Mouse (Mus musculus) embryonic facial prominence, embryonic 11.5 days (tissue): Measurements from ENCODE around the gene Psmc3ip. TPM values are rescaled to one million over a fixed set of nuclear protein-coding genes. Genes with fewer than 3 reads are reported as not detected.

Experiments
- ATAC-seq: fragments of 200-750 bp; cut with Nextera tagmentation; replicated peaks from 2 replicates; pipeline ENCODE4 v1.8.0; 2017; ENCODE audit warnings: low read depth; ENCODE audit not compliant: insufficient number of reproducible peaks, low FRiP score, low TSS enrichment
- DNase-seq: peaks from one replicate; pipeline ENCODE4 v3.0.0-alpha.2; 2015; ENCODE audit warnings: low spot score
- H3K27ac ChIP-seq: fragments of 300-500 bp; sonication (generic); replicated peaks from 2 replicates; pipeline ENCODE4 v1.5.1; 2014; ENCODE audit warnings: mild to moderate bottlenecking, low read depth, low read length, control low read depth
- H3K27me3 ChIP-seq: fragments of 300-500 bp; sonication (generic); 2 replicates; pipeline ENCODE4 v1.6.1; 2014; ENCODE audit warnings: mild to moderate bottlenecking, low read length, moderate library complexity, mixed read lengths; ENCODE audit not compliant: control insufficient read depth, insufficient read depth
- H3K36me3 ChIP-seq: fragments of 300-500 bp; sonication (generic); replicated peaks from 2 replicates; pipeline ENCODE4 v1.6.1; 2014; ENCODE audit warnings: low read depth, mild to moderate bottlenecking, low read length, moderate library complexity, mixed read lengths; ENCODE audit not compliant: control insufficient read depth, insufficient read depth
- H3K4me1 ChIP-seq: fragments of 300-500 bp; sonication (generic); 2 replicates; pipeline ENCODE4 v1.6.1; 2014; ENCODE audit warnings: low read length, mixed read lengths; ENCODE audit not compliant: control insufficient read depth, insufficient read depth
- H3K4me2 ChIP-seq: fragments of 300-500 bp; sonication (generic); 2 replicates; pipeline ENCODE4 v1.6.1; 2014; ENCODE audit warnings: low read depth, mild to moderate bottlenecking, control low read depth, low read length, moderate library complexity
- H3K4me3 ChIP-seq: fragments of 300-500 bp; sonication (generic); 2 replicates; pipeline ENCODE4 v1.5.1; 2014; ENCODE audit warnings: low read depth, low read length, control low read depth
- H3K9ac ChIP-seq: fragments of 300-500 bp; sonication (generic); replicated peaks from 2 replicates; pipeline ENCODE4 v1.6.1; 2014; ENCODE audit warnings: mild to moderate bottlenecking, control low read depth, low read length
- H3K9me3 ChIP-seq: fragments of 300-500 bp; sonication (generic); replicated peaks from 2 replicates; pipeline ENCODE4 v1.6.1; 2016; ENCODE audit warnings: mild to moderate bottlenecking, low read length, inconsistent platforms, mixed read lengths; ENCODE audit not compliant: control insufficient read depth
- WGBS: fragments of 180-500 bp; shearing (Covaris S2); extraction: QIAGEN DNeasy Blood & Tissue Kit; methylation state at CpG from one replicate; pipeline ENCODE4 v1.1.7; 2014; 5-methylcytosine and 5-hydroxymethylcytosine counted together
- polyA plus RNA-seq: library from polyadenylated mRNA; unstranded; fragments of >200 nt; fragmentation: Nextera tagmentation; extraction: Ambion mirVana; gene quantifications from 2 replicates; pipeline ENCODE4 v1.2.1, GENCODE M21; 2014

Gene Psmc3ip
- polyA plus RNA-seq, 1 experiment from 2014 or later = 62.4 TPM

DNA sequence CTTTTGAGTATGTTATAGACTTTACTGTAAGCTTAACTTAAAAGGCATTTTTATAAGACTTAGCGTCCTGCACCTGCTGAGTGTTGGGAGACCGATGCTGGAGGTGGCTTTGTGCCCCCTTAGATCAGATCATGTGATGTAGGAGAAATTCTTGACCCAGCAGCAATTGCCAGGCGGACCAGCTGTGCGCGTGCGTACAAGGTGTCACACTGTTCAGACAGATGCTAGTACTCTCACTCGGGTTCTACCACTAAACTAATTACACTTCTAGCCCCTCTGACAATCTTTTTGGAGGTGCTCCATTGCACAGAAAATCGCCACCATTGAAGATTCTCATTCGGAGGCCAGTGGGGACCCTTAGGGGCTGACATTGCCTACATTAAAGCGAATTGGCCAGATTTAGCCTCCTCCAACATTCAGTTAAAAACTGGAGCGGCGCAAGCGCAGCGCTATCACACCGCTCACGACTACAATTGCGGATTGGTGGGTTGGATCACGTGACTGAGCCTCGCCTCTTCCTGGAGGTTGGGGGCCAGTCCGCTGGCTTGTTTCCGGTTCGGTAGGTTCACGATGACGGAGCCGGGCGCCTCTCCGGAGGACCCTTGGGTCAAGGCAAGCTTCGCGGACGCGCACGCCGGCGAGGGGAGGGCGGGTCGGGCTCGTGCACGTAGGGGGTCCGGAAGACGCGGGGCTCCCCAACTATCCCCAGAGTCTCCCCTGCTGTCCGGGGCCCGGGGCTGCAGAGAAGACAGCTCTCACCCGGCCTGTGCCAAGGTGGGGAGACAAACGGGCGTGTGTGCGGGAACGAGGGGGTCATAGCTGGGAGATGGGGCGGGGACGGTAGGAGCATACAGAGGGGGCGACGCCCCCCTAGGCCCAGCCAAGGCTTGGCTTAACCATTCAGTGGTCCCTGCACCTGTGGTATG is 8.2 kb downstream of the Psmc3ip start, which contains the start of gene Mlx:
Mlx (plus strand) TSS at position 522 of the 926 bp plus-strand sequence.
- H3K27me3 ChIP-seq = no peaks in the 10 kb centered on the region
- H3K36me3 ChIP-seq = peaks cover 2% of the 10 kb centered on the region
- H3K27ac ChIP-seq = peak within 1 kb of the TSS; percentile 43; the same call in 1 of the 2 replicates
- H3K9ac ChIP-seq = peak within 1 kb of the TSS; percentile 80
- H3K9me3 ChIP-seq = no peaks in the 10 kb centered on the region
- peaks cover 5% of the 10 kb centered on the region; the same call in 1 of the 2 replicates for H3K4me1 ChIP-seq
- DNase-seq (peak; percentile 94), ATAC-seq (peak; percentile 55)
- peak within 1 kb of the TSS; percentile 85 for H3K4me3 ChIP-seq
- WGBS = 2% methylated on average over 51 of the region's 52 CpGs
- peak within 1 kb of the TSS; percentile 92 for H3K4me2 ChIP-seq

GRCm38 (mm10) chr11:101086323-101086674 is 8.9 kb downstream of the Psmc3ip start:
- WGBS = 86% methylated on average over 6 of the region's 6 CpGs
- no peak overlapping the region for H3K27ac ChIP-seq
- no peaks in the 10 kb centered on the region for H3K9me3 ChIP-seq
- no peak overlapping the region; the same call in 1 of the 2 replicates for H3K9ac ChIP-seq
- H3K4me2 ChIP-seq = peak overlapping the region; percentile 92
- no peaks in the 10 kb centered on the region for H3K27me3 ChIP-seq
- H3K4me3 ChIP-seq = no peak overlapping the region
- peaks cover 5% of the 10 kb centered on the region; the same call in 1 of the 2 replicates for H3K4me1 ChIP-seq
- H3K36me3 ChIP-seq = peaks cover under 1% of the 10 kb centered on the region; the same call in 1 of the 2 replicates
- DNase-seq = no peak
- no peak for ATAC-seq

DNA sequence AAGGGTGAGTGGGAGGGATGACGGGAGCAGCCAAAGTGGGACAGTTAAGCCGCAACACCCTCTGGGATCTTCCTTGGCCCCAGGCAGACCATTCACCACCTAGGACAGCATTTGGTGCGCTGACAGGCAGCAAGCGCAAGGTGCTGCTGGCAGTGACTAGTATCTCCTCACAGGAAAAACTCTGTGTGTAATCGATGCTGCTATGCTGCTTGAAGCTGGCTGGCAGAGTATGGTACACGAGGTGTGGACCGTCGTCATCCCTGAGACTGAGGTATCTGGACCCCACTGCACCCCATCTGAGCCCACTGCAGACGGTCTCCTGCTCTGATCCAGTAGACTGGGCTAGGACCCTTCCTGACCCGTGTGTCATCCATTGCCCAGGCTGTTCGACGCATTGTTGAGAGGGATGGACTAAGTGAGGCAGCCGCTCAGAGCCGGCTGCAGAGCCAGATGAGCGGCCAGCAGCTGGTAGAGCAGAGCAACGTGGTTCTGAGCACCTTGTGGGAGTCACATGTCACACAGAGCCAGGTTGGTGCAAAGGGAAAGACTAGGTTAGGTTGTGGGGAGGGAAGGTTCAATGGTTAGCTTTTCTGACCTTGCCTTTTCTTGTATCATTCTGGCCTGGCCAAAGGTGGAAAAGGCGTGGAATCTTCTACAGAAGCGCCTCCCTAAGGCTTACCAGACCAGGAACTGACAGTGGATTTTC is 9.5 kb downstream of the Psmc3ip start:
- Histone ChIP-seq H3K4me2 (no peak overlapping the region), H3K9me3 (no peaks in the 10 kb centered on the region), H3K27ac (no peak overlapping the region), H3K4me1 (peaks cover 5% of the 10 kb centered on the region; the same call in 1 of the 2 replicates), H3K4me3 (no peak overlapping the region), H3K9ac (no peak overlapping the region), H3K36me3 (no peaks in the 10 kb centered on the region), H3K27me3 (peaks cover 2% of the 10 kb centered on the region)
- DNase-seq = no peak
- WGBS = 92% methylated on average over 18 of the region's 18 CpGs
- no peak for ATAC-seq

DNA sequence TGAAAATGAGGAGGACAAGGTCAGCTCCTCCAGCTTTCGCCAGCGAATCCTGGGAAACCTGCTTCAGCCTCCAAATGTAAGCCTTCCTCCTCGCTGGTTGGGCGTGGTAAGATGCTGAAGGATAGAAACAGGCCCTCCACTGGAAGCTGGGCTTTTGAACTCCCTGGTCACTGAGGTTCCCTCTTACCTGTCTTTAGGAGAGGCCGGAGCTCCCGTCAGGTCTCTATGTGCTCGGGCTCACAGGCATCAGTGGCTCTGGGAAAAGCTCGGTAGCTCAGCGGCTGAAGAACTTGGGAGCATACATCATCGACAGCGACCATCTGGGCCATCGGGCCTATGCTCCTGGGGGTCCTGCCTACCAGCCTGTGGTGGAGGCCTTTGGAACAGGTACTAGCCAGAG is 10.4 kb downstream of the Psmc3ip start:
- Histone ChIP-seq H3K27me3 (peaks cover 11% of the 10 kb centered on the region), H3K9ac (no peak overlapping the region), H3K36me3 (no peaks in the 10 kb centered on the region), H3K9me3 (no peaks in the 10 kb centered on the region), H3K27ac (no peak overlapping the region), H3K4me1 (peaks cover 5% of the 10 kb centered on the region), H3K4me2 (no peak overlapping the region), H3K4me3 (no peak overlapping the region)
- ATAC-seq (no peak), DNase-seq (no peak)
- 94% methylated on average over 12 of the region's 12 CpGs for WGBS

GRCm38 (mm10) chr11:101084246-101084645 is 11.0 kb downstream of the Psmc3ip start:
- H3K36me3 ChIP-seq = no peaks in the 10 kb centered on the region
- DNase-seq (no peak), ATAC-seq (no peak)
- peaks cover 5% of the 10 kb centered on the region for H3K4me1 ChIP-seq
- peaks cover 16% of the 10 kb centered on the region for H3K27me3 ChIP-seq
- 84% methylated on average over 14 of the region's 14 CpGs for WGBS
- no peak overlapping the region for H3K27ac ChIP-seq
- no peak overlapping the region for H3K4me2 ChIP-seq
- no peak overlapping the region for H3K9ac ChIP-seq
- H3K4me3 ChIP-seq = no peak overlapping the region
- no peaks in the 10 kb centered on the region for H3K9me3 ChIP-seq

DNA sequence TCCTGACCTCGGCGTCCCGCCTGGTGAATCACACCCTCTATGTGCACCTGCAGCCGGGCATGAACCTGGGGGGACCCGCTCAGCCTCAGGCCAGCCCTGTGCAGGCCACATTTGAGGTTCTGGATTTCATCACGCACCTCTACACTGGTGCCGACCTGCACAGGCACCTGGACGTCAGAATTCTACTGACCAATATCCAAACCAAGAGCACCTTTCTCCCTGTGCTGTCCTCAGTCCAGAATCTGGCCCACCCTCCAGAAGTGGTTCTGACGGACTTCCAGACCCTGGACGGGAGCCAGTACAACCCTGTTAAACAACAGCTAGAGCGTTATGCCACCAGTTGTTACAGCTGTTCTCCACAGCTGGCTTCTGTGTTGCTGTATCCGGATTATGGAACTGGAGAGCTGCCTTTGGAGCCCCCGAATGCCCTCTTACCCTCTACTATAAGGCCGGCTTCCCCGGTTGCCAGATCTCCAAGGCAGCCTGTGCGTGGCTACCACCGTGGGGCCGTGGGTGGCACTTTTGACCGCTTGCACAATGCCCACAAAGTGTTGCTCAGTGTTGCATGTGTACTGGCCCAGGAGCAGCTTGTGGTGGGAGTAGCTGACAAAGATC is 12.0 kb downstream of the Psmc3ip start:
- DNase-seq = no peak
- Histone ChIP-seq H3K4me1 (peaks cover 5% of the 10 kb centered on the region), H3K4me3 (peak overlapping the region; percentile 72), H3K9me3 (no peaks in the 10 kb centered on the region), H3K9ac (peak overlapping the region; percentile 90), H3K4me2 (peak overlapping the region; percentile 95), H3K27me3 (peaks cover 27% of the 10 kb centered on the region), H3K36me3 (no peaks in the 10 kb centered on the region), H3K27ac (peak overlapping the region; percentile 79)
- ATAC-seq = no peak; the same call in 1 of the 2 replicates
- 37% methylated on average over 19 of the region's 19 CpGs for WGBS

GRCm38 (mm10) chr11:101082208-101083082 is 12.8 kb downstream of the Psmc3ip start, which contains the start of gene Coasy:
Gene Coasy (plus strand): TSS chr11:101082565.
- Histone ChIP-seq H3K4me2 (peak within 1 kb of the TSS; percentile 95), H3K4me1 (peaks cover 3% of the 10 kb centered on the region), H3K27me3 (peaks cover 33% of the 10 kb centered on the region), H3K36me3 (no peaks in the 10 kb centered on the region), H3K27ac (peak within 1 kb of the TSS; percentile 79), H3K4me3 (peak within 1 kb of the TSS; percentile 72), H3K9ac (peak within 1 kb of the TSS; percentile 90), H3K9me3 (no peaks in the 10 kb centered on the region)
- under 1% methylated on average over 40 of the region's 51 CpGs for WGBS
- DNase-seq (peak; percentile 92), ATAC-seq (peak; percentile 85)
